Mouse (Mus musculus) hindlimb bud, embryonic 11.5 days (tissue): ENCODE data around the gene Cd46.
A peak's percentile ranks its signal among the peaks of the same experiment; 100 is the strongest.

Experiments
- DNase-seq: peaks from one replicate; pipeline ENCODE4 v3.0.0-alpha.2; 2012; ENCODE audit warnings: low read depth, low spot score; ENCODE audit errors: extremely low spot score

Cd46 gene

GRCm38 (mm10) chr1:195092220-195092720 is at the start of gene Cd46:
Gene Cd46 (minus strand): TSS chr1:195092249.
- DNase-seq, result peak; percentile 31

GRCm38 (mm10) chr1:195132070-195132469 is 40.0 kb upstream of the Cd46 start:
- no peak for DNase-seq

- DNase-seq, result no peak
Observed at GRCm38 (mm10) chr1:195131675-195132015, 39.6 kb upstream of the Cd46 start.

GRCm38 (mm10) chr1:195130953-195131674 is 39.1 kb upstream of the Cd46 start, which contains the start of gene Cr1l:
Gene Cr1l (minus strand): TSS chr1:195131586.
- peak; percentile 71 for DNase-seq

- peak; percentile 37 for DNase-seq
Observed at GRCm38 (mm10) chr1:195130479-195130878, 38.4 kb upstream of the Cd46 start.

- DNase-seq, result no peak
Observed at GRCm38 (mm10) chr1:195129867-195130266, 37.8 kb upstream of the Cd46 start.

GRCm38 (mm10) chr1:195114414-195114813 is 22.4 kb upstream of the Cd46 start:
- no peak for DNase-seq

GRCm38 (mm10) chr1:195113621-195114020 is 21.6 kb upstream of the Cd46 start:
- no peak for DNase-seq

GRCm38 (mm10) chr1:195100693-195101092 is 8.6 kb upstream of the Cd46 start:
- DNase-seq, result no peak

GRCm38 (mm10) chr1:195098004-195098403 is 6.0 kb upstream of the Cd46 start:
- DNase-seq, result no peak

- no peak for DNase-seq
Observed at GRCm38 (mm10) chr1:195091699-195092219, 290 bp downstream of the Cd46 start.

- no peak for DNase-seq
Observed at GRCm38 (mm10) chr1:195082142-195082541, 9.9 kb downstream of the Cd46 start.

GRCm38 (mm10) chr1:195040437-195040836 is 51.6 kb downstream of the Cd46 start:
- peak; percentile 12 for DNase-seq

- no peak for DNase-seq
Observed at GRCm38 (mm10) chr1:195038386-195038785, 53.7 kb downstream of the Cd46 start.

GRCm38 (mm10) chr1:195037985-195038384 is 54.1 kb downstream of the Cd46 start:
- no peak for DNase-seq

GRCm38 (mm10) chr1:195037483-195037882 is 54.6 kb downstream of the Cd46 start:
- no peak for DNase-seq

GRCm38 (mm10) chr1:195033941-195034340 is 58.1 kb downstream of the Cd46 start:
- no peak for DNase-seq

GRCm38 (mm10) chr1:195032738-195033137 is 59.3 kb downstream of the Cd46 start:
- no peak for DNase-seq

- DNase-seq, result no peak
Observed at GRCm38 (mm10) chr1:195031786-195032185, 60.3 kb downstream of the Cd46 start.

- no peak for DNase-seq
Observed at GRCm38 (mm10) chr1:195027507-195027906, 64.5 kb downstream of the Cd46 start.

GRCm38 (mm10) chr1:195023848-195024247 is 68.2 kb downstream of the Cd46 start:
- no peak for DNase-seq

- DNase-seq, result no peak
Observed at GRCm38 (mm10) chr1:195021831-195022230, 70.2 kb downstream of the Cd46 start.
